Mouse (Mus musculus) heart, adult 2 months (tissue): Measurements from ENCODE around the gene Otos. TPM values are rescaled to one million over a fixed set of nuclear protein-coding genes. Genes with fewer than 3 reads are reported as not detected.

ENCODE experiments used
- DNase-seq, 2 experiments: peaks; one replicate each; pipeline ENCODE4 v3.0.0; 2021
- H3K27ac ChIP-seq: fragments of 200-600 bp; 2 replicates; pipeline ENCODE4 v1.8.1; 2022
- H3K27me3 ChIP-seq: fragments of 200-500 bp; 2 replicates; pipeline ENCODE4 v1.6.1; 2012; ENCODE audit warnings: mild to moderate bottlenecking, low read length, inconsistent platforms, mixed read lengths; ENCODE audit not compliant: control insufficient read depth, insufficient read depth
- H3K36me3 ChIP-seq: fragments of 200-500 bp; 2 replicates; pipeline ENCODE4 v1.6.1; 2012; ENCODE audit warnings: low read length, inconsistent platforms; ENCODE audit not compliant: control insufficient read depth, insufficient read depth
- H3K4me1 ChIP-seq: fragments of 200-500 bp; 2 replicates; pipeline ENCODE4 v1.6.1; 2011; ENCODE audit warnings: low read length; ENCODE audit not compliant: control insufficient read depth, insufficient read depth
- H3K4me3 ChIP-seq: fragments of 200-600 bp; 2 replicates; pipeline ENCODE4 v1.8.1; 2022
- H3K79me2 ChIP-seq: fragments of 200-500 bp; replicated peaks from 2 replicates; pipeline ENCODE4 v1.6.1; 2012; ENCODE audit warnings: mild to moderate bottlenecking, inconsistent platforms, low read length, moderate library complexity, mixed read lengths; ENCODE audit not compliant: control insufficient read depth, insufficient read depth
- H3K9ac ChIP-seq: fragments of 200-500 bp; 2 replicates; pipeline ENCODE4 v1.6.1; 2012; ENCODE audit warnings: low read depth, mild to moderate bottlenecking, control low read depth, inconsistent platforms, low read length, mixed read lengths
- CTCF ChIP-seq: fragments of 200-600 bp; IDR thresholded peaks from 2 replicates; pipeline ENCODE4 v1.8.1; 2022; ENCODE audit warnings: antibody characterized with exemption, mild to moderate bottlenecking, moderate library complexity
- EP300 ChIP-seq: fragments of 200-500 bp; IDR thresholded peaks from 2 replicates; pipeline ENCODE4 v1.6.1; 2011; ENCODE audit warnings: low read depth, low read length, control low read depth; ENCODE audit not compliant: insufficient read depth
- POLR2A ChIP-seq: fragments of 200-500 bp; IDR thresholded peaks from 2 replicates; pipeline ENCODE4 v1.6.1; 2011; ENCODE audit warnings: mild to moderate bottlenecking, low read depth, low read length, control low read depth; ENCODE audit not compliant: insufficient read depth
- WGBS: fragments of 180-500 bp; shearing (Covaris S2); methylation state at CpG from one replicate; pipeline ENCODE4 v1.1.7; 2018; 5-methylcytosine and 5-hydroxymethylcytosine counted together
- intact Hi-C: fragments of 180-260 bp; cut with DNase I; formaldehyde crosslinking; loops from one replicate; pipeline ENCODE4 v1.15.1; 2025
- polyA plus RNA-seq: library from polyadenylated mRNA; depleted of rRNA; stranded (reverse); fragments of >200 nt; gene quantifications from 2 replicates; pipeline ENCODE4 v1.2.3, GENCODE M21; 2012
- total RNA-seq, 2 experiments: library from RNA; stranded (reverse); gene quantifications; 2 replicates each; pipeline ENCODE4 v1.2.3; 2021

The Otos gene
- total and polyA plus RNA-seq, 3 experiments, result not detected

DNA sequence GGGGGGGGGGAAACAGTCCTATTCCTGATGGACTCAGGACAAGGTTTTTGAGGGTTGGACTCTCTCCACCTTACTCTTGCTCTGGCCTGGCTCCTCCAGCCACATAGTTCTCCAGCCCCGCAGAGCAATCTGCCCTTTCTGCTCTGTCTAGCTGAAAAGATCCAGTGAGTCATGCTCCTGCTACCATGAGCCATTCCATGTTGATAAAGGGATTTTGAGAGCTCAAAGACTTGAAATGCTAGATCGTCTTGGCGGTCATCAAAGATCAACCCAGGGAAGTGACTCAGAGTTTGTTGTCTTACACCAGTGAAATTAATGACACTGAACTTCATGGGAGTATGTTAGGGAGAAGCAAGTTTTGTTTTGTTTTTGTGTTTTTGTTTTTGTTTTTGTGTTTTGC lies 20.8 kb upstream of the Otos start:
- no peak for TF ChIP-seq EP300
- TF ChIP-seq POLR2A, result no peak
- TF ChIP-seq CTCF, result no peak
- H3K27me3 ChIP-seq, result no peaks in the 10 kb centered on the region
- 82% methylated on average over 3 of the region's 3 CpGs for WGBS
- intact Hi-C loops, result no loop called here
- H3K4me1 ChIP-seq, result no peaks in the 10 kb centered on the region
- no peak for DNase-seq
- no peak overlapping the region for H3K27ac ChIP-seq
- H3K79me2 ChIP-seq, result no peaks in the 10 kb centered on the region
- H3K4me3 ChIP-seq, result no peak overlapping the region
- H3K36me3 ChIP-seq, result no peaks in the 10 kb centered on the region
- H3K9ac ChIP-seq, result no peak overlapping the region

DNA sequence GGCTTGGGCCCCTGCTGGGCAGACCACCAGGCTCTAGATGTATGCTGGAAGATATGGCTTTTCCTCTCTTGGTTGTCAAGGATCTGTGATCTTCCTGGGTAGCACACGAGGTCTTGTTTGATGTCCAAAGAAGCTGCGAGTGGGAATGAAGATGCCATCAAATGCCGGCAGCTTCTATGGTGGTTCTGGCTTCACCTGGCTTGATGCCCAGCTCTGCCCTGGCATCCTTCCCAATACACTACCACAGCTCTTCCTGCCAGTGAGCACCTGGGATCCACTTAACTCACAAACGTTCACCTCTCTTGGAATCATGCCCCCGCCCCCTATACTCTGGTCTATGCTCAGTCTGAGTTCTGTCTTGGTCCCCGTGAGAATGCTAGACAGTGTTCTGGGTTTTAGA lies 18.5 kb upstream of the Otos start:
- no peaks in the 10 kb centered on the region for H3K4me1 ChIP-seq
- H3K79me2 ChIP-seq, result no peaks in the 10 kb centered on the region
- no peak overlapping the region for H3K9ac ChIP-seq
- intact Hi-C loops, result no loop called here
- no peak overlapping the region for H3K4me3 ChIP-seq
- no peaks in the 10 kb centered on the region for H3K27me3 ChIP-seq
- TF ChIP-seq EP300 (no peak), POLR2A (no peak), CTCF (no peak)
- H3K27ac ChIP-seq, result no peak overlapping the region
- no peak for DNase-seq
- no peaks in the 10 kb centered on the region for H3K36me3 ChIP-seq
- 56% methylated on average over 6 of the region's 6 CpGs for WGBS

- DNase-seq, result no peak
- no peak for TF ChIP-seq POLR2A
- TF ChIP-seq CTCF, result no peak
- TF ChIP-seq EP300, result no peak
- intact Hi-C loops, result no loop called here
- Histone ChIP-seq H3K27me3 (no peaks in the 10 kb centered on the region), H3K36me3 (no peaks in the 10 kb centered on the region), H3K79me2 (no peaks in the 10 kb centered on the region), H3K4me3 (no peak overlapping the region), H3K9ac (no peak overlapping the region), H3K27ac (no peak overlapping the region), H3K4me1 (no peaks in the 10 kb centered on the region)
- 29% methylated on average over 5 of the region's 5 CpGs for WGBS
Measured at GRCm38 (mm10) chr1:92659392-92659791, 10.8 kb upstream of the Otos start.

GRCm38 (mm10) chr1:92657025-92657820 lies 8.6 kb upstream of the Otos start:
- Histone ChIP-seq H3K27me3 (no peaks in the 10 kb centered on the region), H3K27ac (no peak overlapping the region), H3K79me2 (no peaks in the 10 kb centered on the region), H3K4me1 (no peaks in the 10 kb centered on the region), H3K4me3 (no peak overlapping the region), H3K36me3 (no peaks in the 10 kb centered on the region), H3K9ac (no peak overlapping the region)
- no peak for TF ChIP-seq POLR2A
- no peak for TF ChIP-seq CTCF
- no peak for TF ChIP-seq EP300
- 81% methylated on average over 11 of the region's 11 CpGs for WGBS
- intact Hi-C loops, result no loop called here
- DNase-seq, result no peak

GRCm38 (mm10) chr1:92654676-92655075 lies 6.0 kb upstream of the Otos start:
- H3K9ac ChIP-seq, result no peak overlapping the region
- TF ChIP-seq CTCF (no peak), POLR2A (no peak), EP300 (no peak)
- H3K27ac ChIP-seq, result no peak overlapping the region
- H3K79me2 ChIP-seq, result no peaks in the 10 kb centered on the region
- intact Hi-C loops, result no loop called here
- H3K27me3 ChIP-seq, result no peaks in the 10 kb centered on the region
- DNase-seq, result no peak
- H3K4me3 ChIP-seq, result no peak overlapping the region
- WGBS, result 35% methylated on average over 2 of the region's 2 CpGs
- no peaks in the 10 kb centered on the region for H3K36me3 ChIP-seq
- H3K4me1 ChIP-seq, result no peaks in the 10 kb centered on the region

- Histone ChIP-seq H3K9ac (no peak overlapping the region), H3K4me1 (no peaks in the 10 kb centered on the region), H3K36me3 (no peaks in the 10 kb centered on the region), H3K27me3 (no peaks in the 10 kb centered on the region), H3K4me3 (no peak overlapping the region), H3K79me2 (no peaks in the 10 kb centered on the region), H3K27ac (no peak overlapping the region)
- TF ChIP-seq CTCF (no peak), POLR2A (no peak), EP300 (no peak)
- no peak for DNase-seq
- intact Hi-C loops, result no loop called here
- WGBS, result 85% methylated on average over 3 of the region's 3 CpGs
Measured at GRCm38 (mm10) chr1:92653179-92653578, 4.5 kb upstream of the Otos start.
